Mouse (Mus musculus) embryo, embryonic 10.5 days (tissue): ENCODE measurements at regions not wholly inside any gene's neighbourhood (a gene's known extent, or its start where the extent isn't known, plus 50 kb on each side); places are given as distances from the start of the nearest gene placed in this dataset.
A peak's percentile ranks its signal among the peaks of the same experiment; 100 is the strongest.
"Not testable (repeated sequence)": the region's sequence is repeated elsewhere in the genome, so short reads cannot be mapped to it uniquely, and the experiment has no call there.

Experiments used
- DNase-seq: peaks from one replicate; pipeline ENCODE4 v3.0.0-alpha.2; 2015; ENCODE audit warnings: low spot score

DNA sequence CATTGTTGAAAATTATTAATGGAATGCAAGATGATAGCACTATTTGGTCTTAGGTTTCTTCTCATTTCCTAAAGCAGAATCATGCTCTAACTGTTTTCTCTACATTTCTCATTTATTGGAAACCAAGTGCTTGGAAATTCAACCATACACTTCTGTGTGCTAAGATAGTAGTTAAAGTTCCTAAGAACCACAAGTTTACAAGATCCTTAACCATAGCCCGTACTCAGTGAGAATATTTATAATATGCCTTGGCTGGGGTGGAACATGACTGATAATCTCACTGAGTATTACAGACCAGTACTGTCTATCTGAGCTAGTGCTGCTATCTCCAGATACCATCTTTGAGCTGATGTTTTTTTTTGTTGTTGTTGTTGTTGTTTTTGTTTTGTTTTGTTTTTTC lies 236.9 kb upstream of the Tmem196 start:
- DNase-seq = not testable (repeated sequence)

DNA sequence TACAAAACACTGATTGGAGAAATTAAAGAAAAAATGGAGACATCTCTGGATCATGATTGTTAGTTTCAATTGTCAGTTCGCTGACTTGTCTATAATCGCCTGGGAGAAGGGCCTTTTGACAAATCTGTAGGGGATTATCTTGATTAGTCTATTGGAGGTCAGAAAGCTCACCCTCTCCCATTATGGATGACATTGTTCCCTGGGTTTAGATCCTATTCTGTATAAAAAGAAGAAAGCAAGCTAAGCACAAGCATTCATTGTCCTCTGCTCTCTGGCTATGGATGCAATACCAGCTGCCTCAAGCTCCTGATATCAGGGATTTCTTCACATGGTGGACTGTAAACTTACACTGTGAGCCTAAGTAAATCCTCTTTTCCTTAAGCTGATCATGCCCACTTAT lies 214.8 kb upstream of the Tmem196 start:
- peak; percentile 16 for DNase-seq

DNA sequence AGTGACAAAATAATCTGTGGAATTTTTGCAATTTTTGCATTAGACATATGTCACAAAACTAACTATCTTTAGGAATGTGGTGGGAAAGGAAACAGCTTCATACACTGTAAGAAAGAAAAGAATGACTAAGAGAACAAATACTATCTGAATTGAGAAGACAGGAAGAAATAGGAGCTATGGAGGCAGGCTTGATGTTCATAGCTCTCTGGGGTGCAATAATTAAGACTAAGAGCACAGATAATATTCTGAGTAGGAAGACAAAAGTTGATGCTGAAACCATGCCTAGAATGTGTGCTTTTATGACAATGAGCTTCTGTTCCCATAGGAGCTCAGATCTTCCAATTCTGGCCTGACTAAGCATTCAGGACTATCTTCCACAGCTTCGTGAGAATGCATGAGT lies 183.0 kb upstream of the Tmem196 start:
- DNase-seq = no peak

DNA sequence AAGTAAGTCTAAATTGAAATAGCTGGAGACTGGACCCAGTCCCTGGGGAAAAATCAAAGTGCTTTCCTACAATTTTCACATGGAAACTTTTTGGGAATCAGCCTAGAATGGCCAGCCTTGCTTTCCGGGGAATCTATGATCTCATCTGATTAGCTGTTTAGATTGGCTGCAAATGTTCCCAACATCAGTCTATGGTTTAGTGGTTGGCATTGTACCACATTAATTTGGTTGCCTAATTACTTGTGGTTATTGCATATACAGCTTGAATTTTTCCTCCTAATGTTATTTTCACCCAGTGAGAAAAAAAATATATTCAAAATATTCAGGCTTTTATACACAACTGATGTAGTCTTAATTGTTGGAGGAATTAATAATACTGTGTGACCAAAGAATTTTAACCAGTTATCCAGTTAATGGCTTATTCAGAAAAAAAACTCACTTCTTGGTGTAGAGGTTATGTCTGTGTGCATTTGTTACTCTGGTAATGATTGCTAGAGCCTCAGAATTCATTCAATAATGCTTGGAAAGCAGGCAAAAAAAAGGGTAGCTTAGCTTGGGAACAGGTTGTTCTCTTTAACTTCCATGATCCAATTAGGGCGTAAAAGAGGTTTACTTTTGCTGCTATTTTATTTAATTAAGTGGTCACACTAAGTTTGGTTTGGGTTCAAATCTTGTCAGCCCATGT lies 182.2 kb upstream of the Tmem196 start:
- no peak for DNase-seq

DNA sequence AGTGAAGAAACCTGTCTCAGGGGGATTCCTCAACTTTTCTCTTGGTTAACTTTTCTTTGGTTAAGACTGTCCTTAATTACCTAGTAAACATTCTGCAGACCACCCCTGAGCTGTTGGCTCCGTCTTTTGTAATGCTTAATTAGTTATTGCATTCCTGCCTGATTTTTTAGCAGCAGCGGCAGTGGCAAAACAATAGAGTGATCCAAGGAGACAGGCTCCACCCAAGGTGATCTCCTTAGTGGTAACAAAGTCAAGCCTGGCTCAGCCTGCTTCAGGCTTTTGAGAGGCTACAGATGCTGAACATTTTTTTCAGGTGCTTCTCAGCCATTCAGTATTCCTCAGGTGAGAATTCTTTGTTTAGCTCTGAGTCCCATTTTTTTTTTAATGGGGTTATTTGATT lies 168.1 kb upstream of the Tmem196 start:
- no peak for DNase-seq

DNA sequence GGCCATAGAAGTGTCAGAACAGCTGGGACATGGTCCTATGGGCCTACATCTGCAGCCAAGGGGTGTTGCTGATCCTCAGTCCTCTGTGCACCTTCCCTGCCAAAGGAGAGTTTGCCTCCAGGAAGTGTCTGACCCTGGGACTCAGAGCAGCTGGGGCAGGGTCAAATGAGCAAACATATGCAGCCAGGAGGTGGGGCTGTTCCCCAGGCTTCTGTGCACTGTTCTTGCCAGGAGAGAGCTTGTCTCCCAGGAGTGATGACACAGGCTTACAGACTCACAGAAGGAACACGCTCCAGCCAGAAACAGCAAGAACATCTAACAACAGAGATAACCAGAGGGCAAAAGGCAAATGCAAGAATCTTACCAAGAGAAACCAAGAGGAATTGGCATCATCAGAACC lies 137.9 kb upstream of the Tmem196 start:
- DNase-seq = peak; percentile 30

DNA sequence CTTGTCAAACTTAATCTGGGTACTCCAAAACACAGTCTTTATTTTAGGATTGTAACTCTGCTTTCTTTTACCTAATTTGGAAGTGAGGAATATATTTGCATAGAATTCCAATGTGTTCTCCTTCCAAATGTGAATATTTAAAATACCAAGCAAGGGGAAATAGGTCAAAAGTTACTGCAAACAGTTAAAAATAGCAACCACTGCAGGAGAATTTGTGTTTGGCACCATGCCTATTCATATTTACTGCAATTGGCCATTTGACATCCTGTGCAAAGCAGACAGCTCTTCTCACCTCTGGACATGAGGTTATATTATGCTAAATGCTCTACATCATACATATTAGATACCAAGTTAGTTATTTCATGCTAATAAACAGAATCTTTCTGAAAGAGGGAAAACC lies 129.4 kb upstream of the Tmem196 start:
- no peak for DNase-seq

DNA sequence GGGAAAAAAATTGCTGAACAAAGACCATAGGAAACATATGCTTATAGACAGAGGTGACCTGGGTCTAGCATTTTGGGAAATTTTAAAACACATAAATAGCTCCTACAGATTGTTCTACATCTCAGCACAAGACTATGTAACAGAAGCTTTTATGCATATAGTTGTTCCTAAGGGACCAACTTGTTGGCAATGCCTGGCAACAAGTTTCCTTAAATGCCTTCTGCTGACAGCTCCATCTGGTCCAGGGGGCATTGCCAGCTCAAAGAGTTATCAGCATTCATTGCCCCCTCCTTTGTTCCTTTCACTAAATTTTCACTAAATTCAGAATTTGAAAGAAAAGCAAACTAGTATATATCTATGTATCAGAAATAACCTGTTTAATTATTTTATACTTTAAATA lies 106.5 kb upstream of the Tmem196 start:
- no peak for DNase-seq

DNA sequence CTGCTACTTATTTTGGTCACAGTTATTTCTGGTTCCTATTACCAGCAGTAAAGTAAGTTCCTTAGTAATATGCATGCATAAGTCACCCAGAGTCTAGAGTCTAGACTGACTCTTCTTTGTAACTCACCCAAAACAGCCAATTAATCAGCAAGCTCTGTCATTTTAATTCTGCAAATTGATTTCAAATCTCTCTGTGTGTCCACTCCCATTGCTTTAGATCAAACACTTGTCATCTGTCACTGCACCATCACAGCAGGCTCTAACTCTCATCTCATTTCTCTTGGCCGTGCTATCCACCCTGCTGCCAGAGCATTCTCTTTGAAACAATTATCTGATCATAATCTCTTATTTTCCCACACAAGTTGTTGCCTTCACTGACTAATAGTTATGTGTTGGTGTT lies 63.9 kb upstream of the Tmem196 start:
- DNase-seq = no peak

DNA sequence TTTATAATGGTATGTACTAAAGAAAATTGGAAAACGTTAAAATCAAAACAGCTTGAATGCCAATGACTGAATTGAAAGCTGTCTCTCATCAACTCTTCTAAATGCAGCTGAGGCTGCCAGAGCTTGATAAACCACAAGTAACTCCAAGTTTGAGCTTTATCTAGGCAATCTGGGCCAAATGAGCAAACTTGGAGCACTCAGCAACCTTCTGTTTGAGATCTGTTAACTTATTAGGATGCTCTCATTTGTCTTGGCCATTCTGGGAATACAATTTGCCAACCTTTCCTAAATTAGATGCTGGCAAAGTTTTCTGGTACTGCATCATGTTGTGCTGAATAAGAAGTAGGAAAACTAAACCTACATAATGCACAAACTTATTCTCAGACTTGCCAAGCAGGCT lies 55.6 kb upstream of the Tmem196 start:
- DNase-seq = no peak
